In genomic region chr16:29975800-29976199, GRCm38 (mm10) we compare ENCODE assay signal across 14 mouse cellular contexts.
"Had no signal": no experiment of that assay in that cellular context is flagged by ENCODE, and none has a peak within 500 bp of the region (broad histone marks: within the 10 kb centered on the region; RNA-seq: fewer than 3 reads in every experiment).

No protein-coding gene starts in this region.

- H3K27me3 ChIP-seq: midbrain, embryonic 15.5 days; neural tube, embryonic 12.5 days; stomach, embryonic 15.5 days had no signal

- H3K4me2 ChIP-seq: lung, embryonic 14.5 days; midbrain, embryonic 11.5 days; midbrain, embryonic 13.5 days; midbrain, embryonic 15.5 days; neural tube, embryonic 12.5 days; stomach, embryonic 15.5 days had no signal

- DNase-seq: lung, adult 18-20 months; lung, embryonic 14.5 days; lung, postnatal 10 days; right cerebral cortex, postnatal 14 days; thymus, adult 2 months; thymus, postnatal 25 days; thymus, postnatal 4 days had no signal

- H3K27ac ChIP-seq: liver, embryonic 14.5 days; macrophage; midbrain, embryonic 13.5 days; midbrain, embryonic 15.5 days; neural tube, embryonic 12.5 days; stomach, embryonic 15.5 days had no signal

- H3K9me3 ChIP-seq: midbrain, embryonic 13.5 days; midbrain, embryonic 15.5 days; neural tube, embryonic 12.5 days; stomach, embryonic 15.5 days had no signal

- ATAC-seq: midbrain, embryonic 13.5 days; midbrain, embryonic 15.5 days had no signal

- H3K4me3 ChIP-seq: midbrain, embryonic 13.5 days; midbrain, embryonic 15.5 days; neural tube, embryonic 12.5 days; stomach, embryonic 15.5 days had no signal

- H3K9ac ChIP-seq: liver, embryonic 14.5 days; lung, embryonic 14.5 days; midbrain, embryonic 13.5 days; midbrain, embryonic 15.5 days; neural tube, embryonic 12.5 days; stomach, embryonic 15.5 days had no signal

- H3K36me3 ChIP-seq: midbrain, embryonic 13.5 days; midbrain, embryonic 15.5 days; neural tube, embryonic 12.5 days; stomach, embryonic 15.5 days had no signal

- H3K4me1 ChIP-seq: midbrain, embryonic 15.5 days had no signal
